Mouse (Mus musculus) granulocyte monocyte progenitor cell, adult 5-6 weeks (primary cell): ENCODE measurements around the gene Lor. TPM values are rescaled to one million over a fixed set of nuclear protein-coding genes. Genes with fewer than 3 reads are reported as not detected.
A peak's percentile ranks its signal among the peaks of the same experiment; 100 is the strongest.

Experiments used
- ATAC-seq: replicated peaks from 2 replicates; pipeline ENCODE4 v1.8.0; 2016; ENCODE audit warnings: mild to moderate bottlenecking, moderate TSS enrichment, inconsistent platforms; ENCODE audit not compliant: poor library complexity, severe bottlenecking
- total RNA-seq, 2 experiments: library from RNA; stranded (forward) in 1 of 2; stranded (reverse) in 1 of 2; fragments of 200-712, 200-1000 nt in 1 of 2; fragments of >200 nt in 1 of 2; fragmentation: Nextera tagmentation in 1 of 2; gene quantifications; 2 replicates each; pipeline ENCODE4 v1.2.3; 2014 to 2017

Gene Lor
- total RNA-seq (2014; fragmentation: Nextera tagmentation), result not detected in 2 replicates
- not detected in 2 replicates for total RNA-seq (2017)

DNA sequence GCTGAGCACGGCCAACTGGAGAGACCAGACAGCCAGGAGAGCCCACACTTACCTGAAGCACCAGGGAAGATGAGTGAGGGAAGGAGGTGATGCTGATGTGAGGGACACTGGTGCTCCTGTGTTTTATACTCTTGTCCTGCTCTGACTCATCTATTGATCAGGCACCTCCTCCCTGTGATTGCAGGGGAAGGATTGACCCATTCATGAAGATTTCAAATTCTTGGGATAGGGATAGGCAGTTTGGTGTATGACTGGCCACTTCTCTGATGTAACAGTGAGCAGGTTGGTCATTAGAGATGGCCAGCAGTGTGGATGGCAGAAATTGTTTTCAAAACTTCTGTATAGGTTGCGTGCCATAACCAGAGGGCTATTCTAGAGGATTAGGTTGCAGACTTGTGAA, at the start of gene Lor:
TSS of gene Lor (minus strand) at position 101 of the 400 bp plus-strand sequence.
- no peak for ATAC-seq

DNA sequence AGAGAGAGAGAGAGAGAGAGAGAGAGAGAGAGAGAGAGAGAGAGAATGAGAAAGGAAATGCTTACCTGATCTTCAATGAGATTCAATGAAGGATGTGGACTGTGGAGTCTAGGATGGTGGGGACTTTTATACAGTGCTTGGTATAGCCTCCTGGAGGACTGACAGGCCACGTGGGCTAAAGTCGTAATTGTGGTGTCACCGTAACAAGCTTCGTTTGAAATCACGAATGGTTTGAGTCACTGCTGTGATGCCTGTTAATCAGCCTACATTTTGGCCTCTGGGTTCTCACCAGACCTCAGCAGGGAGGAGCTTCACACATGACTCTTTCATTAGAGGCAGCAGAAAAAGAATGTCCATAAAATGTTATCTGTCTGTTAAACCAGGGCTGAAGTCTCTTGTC, 40.9 kb upstream of the Lor start, which contains the start of gene Prr9:
TSS of gene Prr9 (minus strand) at position 101 of the 400 bp plus-strand sequence.
- ATAC-seq, result no peak

DNA sequence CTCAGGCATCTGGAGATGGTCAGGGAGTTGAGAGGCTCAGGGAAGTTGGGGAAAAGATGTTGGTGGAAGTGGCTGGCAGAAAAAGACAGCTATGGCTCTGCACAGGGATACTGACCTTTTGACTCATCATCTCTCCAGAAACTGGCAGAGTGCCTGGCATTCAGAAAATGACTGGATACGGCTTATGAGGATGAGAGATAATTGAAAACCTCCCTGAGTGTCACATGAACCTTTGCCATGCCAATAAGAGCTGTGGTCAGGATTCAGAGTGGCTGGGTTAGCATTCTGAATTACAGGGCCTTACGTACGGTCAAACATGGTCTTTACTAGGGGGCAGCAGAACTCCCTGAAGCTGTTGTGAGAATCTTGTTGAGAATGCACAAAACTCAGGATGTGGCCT, 38.0 kb upstream of the Lor start:
- ATAC-seq, result no peak

DNA sequence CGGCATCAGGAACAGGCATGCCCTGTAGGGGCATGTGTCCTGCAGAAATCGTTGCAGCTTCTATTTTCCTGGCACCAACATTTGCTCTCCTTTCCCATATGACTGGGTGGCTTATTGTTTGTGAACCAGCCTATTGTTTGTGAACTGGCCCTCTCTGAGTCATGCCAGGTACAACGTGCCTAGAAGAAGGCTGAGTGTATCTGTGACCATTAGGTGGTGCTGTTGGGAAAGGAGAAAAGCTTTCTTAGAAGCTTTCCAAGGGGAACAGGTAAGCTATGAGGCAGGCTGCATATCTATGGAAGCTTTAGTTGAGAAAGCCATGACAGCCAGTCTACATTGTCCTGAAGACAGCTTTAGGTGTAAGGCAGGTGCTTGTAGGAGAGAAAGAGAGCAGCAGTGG, 35.0 kb upstream of the Lor start:
- ATAC-seq, result no peak

DNA sequence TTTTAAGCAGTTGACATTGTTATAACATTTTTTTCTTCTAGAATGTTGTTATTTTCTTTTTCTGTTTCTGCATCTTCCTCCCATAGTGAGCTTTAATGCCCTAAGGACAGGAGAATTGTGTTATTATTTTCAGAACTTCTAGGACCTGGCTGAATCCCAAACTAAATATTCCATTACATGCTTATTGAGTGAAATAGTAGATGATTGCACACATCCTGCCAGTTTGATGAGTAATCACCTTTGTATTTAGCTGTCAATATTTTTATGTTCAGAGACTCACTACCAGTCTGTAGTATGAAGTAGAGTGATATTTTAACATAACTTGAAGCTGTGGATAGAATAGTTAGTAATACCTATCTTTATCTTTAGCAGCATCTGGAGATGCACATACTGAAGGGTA, 28.6 kb upstream of the Lor start:
- ATAC-seq, result no peak

DNA sequence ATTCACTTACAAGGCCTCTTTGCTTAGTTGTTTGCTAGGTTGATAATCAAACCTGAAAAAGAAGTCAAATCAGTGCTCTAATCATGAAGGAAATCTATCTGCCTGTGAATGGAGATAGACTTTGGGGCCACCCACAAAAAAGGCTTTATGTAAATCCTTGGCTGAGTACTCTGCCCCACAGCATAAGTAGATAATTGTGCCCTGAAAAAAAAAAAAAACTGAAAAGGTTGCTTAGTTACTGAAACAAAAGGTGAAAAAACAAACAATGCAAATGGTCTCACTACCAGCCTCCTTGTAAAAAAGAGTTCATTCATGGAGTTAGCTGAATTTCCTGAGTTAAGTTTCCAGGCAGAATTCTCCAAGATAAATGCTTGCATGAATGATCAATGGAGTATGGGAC, 27.8 kb upstream of the Lor start:
- no peak for ATAC-seq

DNA sequence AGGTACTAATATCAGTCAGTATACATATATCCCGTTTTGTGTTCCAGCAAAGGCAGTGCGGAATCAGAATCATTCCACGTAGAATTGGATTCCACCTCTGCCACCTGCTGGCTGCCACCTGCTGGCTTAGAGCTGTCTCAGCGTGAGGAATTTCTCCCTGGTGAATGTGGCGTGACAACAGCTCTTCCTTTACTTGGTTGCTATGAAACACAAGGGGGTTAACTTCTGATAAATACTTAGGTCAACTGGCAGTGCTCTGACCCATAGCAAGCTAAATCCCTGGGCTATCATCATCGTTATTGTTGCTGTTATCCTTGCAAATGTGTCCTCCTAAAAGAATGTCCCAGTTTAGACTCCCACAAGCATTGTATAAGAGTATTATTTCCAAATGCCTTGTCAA, 23.6 kb upstream of the Lor start:
- no peak for ATAC-seq

DNA sequence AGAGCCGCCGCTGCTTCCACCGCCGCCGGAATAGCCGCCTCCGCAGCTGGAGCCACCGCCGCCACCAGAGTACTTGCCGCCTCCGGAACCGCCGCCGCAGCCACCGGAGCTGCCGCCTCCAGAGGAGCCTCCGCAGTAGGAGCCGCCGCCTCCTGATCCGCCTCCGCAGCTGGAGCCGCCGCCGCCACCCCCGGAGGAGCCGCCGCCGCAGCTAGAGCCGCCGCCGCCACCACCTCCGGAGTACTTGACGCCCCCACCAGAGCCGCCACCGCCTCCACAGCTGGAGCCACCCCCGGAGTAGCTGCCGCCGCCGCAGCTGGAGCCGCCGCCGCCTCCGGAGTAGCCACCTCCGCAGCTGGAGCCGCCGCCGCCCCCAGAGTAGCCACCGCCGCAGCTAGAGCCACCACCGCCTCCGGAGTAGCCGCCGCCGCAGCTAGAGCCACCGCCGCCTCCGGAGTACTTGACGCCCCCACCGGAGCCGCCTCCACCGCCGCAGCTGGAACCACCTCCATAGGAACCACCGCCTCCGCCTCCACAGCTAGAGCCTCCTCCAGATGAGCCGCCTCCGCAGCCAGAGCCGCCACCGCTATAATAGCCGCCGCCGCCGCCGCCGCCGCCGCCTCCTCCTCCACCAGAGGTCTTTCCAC, 1.5 kb downstream of the Lor start:
- ATAC-seq, result peak; percentile 38

DNA sequence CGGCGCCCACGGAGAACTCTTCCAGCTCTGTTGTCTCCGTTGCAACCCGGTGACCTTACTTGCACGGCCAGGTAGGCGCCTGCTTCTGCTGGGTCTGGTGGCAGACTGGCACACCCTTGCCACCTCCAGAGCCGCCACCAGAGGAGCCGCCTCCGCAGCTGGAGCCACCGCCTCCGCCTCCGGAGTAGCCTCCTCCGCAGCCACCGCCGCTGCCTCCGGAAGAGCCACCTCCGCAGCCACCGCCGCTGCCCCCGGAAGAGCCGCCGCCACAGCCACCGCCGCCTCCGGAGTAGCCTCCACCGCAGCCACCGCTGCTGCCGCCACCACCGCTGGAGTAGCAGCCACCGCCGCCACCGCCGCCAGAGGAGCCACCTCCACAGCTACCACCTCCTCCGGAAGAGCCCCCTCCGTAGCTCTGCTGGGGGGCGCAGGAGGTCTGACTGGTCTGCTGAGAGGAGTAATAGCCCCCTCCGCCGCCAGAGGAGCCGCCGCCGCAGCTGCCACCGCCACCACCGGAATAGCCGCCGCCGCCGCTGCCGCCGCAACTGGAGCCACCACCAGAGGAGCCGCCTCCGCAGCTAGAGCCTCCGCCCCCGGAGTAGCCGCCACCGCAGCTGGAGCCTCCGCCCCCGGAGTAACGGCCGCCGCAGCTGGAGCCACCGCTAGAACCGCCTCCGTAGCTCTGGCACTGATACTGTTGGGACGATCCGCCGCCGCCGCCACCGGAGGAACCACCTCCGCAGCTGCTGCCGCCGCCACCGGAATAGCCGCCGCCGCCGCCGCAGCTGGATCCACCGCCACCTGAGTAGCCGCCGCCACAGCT, 2.3 kb downstream of the Lor start:
- ATAC-seq, result peak; percentile 64

DNA sequence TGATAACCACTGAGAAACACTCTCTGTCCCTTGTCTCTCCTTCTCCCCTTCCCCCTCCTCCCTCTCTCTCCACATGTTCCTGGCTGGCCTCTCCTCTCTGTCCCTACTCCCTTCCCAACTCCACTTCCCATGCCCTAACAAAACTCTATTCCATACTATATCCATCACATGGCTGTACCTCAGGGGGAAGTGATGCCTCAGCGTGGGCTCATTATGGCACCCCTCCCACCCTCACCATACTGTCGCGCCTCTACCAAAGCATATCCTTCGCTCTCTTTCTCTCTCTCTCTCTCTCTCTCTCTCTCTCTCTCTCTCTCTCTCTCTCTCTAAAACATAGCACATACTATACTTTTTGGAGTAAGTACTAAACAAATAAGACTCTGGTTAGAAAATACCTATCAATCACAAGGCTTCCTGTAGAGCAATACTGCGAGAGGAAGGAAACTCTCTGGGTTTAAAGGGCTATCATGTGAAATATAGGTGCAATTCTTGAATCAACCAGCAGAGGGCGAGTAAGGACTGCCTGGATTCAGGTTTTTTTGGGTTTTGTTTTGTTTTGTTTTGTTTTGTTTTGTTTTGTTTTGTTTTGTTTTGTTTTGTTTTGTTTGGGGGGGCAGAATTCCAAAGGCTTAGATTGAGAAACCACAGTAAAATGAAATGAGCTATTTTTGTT, 32.4 kb downstream of the Lor start:
- no peak; the same call in 1 of the 2 replicates for ATAC-seq

DNA sequence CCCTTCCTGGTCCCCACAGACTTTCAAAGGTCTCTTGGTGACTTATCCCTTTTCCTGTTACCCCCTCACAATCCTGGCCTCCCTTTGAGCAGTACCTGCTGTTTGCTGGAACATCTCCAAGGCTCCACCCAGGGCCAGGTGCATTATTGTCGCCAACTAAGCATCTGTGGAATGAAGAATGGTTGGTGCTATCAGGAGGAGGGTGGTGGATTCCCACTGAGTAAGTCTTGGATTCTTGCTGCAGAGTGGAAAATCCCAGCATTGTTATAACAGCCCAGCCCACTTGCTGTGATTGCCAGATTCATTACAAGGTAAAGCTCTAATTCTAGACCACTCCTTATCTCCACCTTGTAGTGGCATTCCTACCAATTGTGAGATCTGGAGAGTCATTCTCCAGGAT, 49.0 kb downstream of the Lor start:
- ATAC-seq, result no peak

DNA sequence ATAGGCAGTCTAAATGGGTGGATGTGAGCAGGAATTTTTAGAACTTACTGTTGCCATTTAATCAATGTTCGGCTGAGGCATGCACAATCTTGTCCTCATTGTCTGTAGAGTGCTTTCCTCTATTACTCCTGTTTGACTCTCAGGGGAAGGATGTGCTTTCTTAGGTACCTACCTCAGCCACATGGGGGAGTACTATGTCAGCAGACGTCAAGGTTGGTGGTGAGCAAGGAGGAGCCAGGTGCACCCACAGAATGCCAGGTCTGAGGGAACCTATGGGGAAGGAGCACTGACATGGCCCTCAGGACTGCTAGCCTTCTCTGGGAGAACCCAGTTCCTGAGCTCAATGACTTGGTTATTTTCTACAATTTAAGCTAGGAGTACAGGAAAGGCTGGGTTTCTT, 49.7 kb downstream of the Lor start:
- ATAC-seq, result no peak

Other genes with a start within 250 kb of the Lor start
- gene Pglyrp3, start 68.6 kb downstream of the Lor start, total RNA-seq (2014; fragmentation: Nextera tagmentation), result not detected in 2 replicates
- gene Pglyrp3, start 68.6 kb downstream of the Lor start, total RNA-seq (2017), result not detected in 2 replicates
- not detected in 2 replicates for gene Prr9, start 40.8 kb upstream of the Lor start, total RNA-seq (2014; fragmentation: Nextera tagmentation)
- not detected in 2 replicates for gene Prr9, start 40.8 kb upstream of the Lor start, total RNA-seq (2017)
- not detected in 2 replicates for gene Lelp1, start 59.6 kb upstream of the Lor start, total RNA-seq (2014; fragmentation: Nextera tagmentation)
- gene Lelp1, start 59.6 kb upstream of the Lor start, total RNA-seq (2017), result not detected in 2 replicates
- gene Sprr2a1, start 132.7 kb upstream of the Lor start, total RNA-seq (2014; fragmentation: Nextera tagmentation), result not detected in 2 replicates
- not detected in 2 replicates for gene Sprr2a1, start 132.7 kb upstream of the Lor start, total RNA-seq (2017)
- not detected in 2 replicates for gene Sprr2a2, start 132.8 kb upstream of the Lor start, total RNA-seq (2014; fragmentation: Nextera tagmentation)
- gene Sprr2a2, start 132.8 kb upstream of the Lor start, total RNA-seq (2017), result not detected in 2 replicates
- not detected in 2 replicates for gene Sprr2a3, start 202.3 kb upstream of the Lor start, total RNA-seq (2014; fragmentation: Nextera tagmentation)
- not detected in 2 replicates for gene Sprr2a3, start 202.3 kb upstream of the Lor start, total RNA-seq (2017)
- gene Sprr2b, start 233.5 kb upstream of the Lor start, total RNA-seq (2014; fragmentation: Nextera tagmentation), result not detected in 2 replicates
- gene Sprr2b, start 233.5 kb upstream of the Lor start, total RNA-seq (2017), result not detected in 2 replicates